Mouse (Mus musculus) urinary bladder, adult 18-20 months (tissue): Measurements from ENCODE around the gene Cldn17.

Experiments used
- DNase-seq, 2 experiments: peaks; one replicate each; pipeline ENCODE4 v3.0.0; 2022; ENCODE audit warnings: low spot score in 2 of 2, mixed read lengths in 2 of 2

Gene Cldn17

GRCm38 (mm10) chr16:88506878-88507277, at the start of gene Cldn17:
Gene Cldn17 (minus strand): TSS chr16:88506978.
- no peak for DNase-seq

- no peak for DNase-seq
Measured at GRCm38 (mm10) chr16:88542488-88542887, 35.7 kb upstream of the Cldn17 start.

GRCm38 (mm10) chr16:88539841-88540487, 33.2 kb upstream of the Cldn17 start:
- peak in 1 of 2 experiments; percentile 8 for DNase-seq

- DNase-seq, result no peak
Measured at GRCm38 (mm10) chr16:88511348-88511747, 4.6 kb upstream of the Cldn17 start.

GRCm38 (mm10) chr16:88508150-88508549, 1.4 kb upstream of the Cldn17 start:
- no peak for DNase-seq

- DNase-seq, result no peak
Measured at GRCm38 (mm10) chr16:88506338-88506737, 440 bp downstream of the Cldn17 start.

- no peak for DNase-seq
Measured at GRCm38 (mm10) chr16:88488096-88488495, 18.7 kb downstream of the Cldn17 start.

- DNase-seq, result no peak
Measured at GRCm38 (mm10) chr16:88480011-88480774, 26.6 kb downstream of the Cldn17 start.

GRCm38 (mm10) chr16:88463235-88463634, 43.5 kb downstream of the Cldn17 start:
- DNase-seq, result no peak
